Mouse (Mus musculus) adrenal gland, adult 8-10 months (tissue): ENCODE data around the gene Gm27029. TPM values are rescaled to one million over a fixed set of nuclear protein-coding genes. Genes with fewer than 3 reads are reported as not detected.
"Not testable (repeated sequence)": the region's sequence is repeated elsewhere in the genome, so short reads cannot be mapped to it uniquely, and the experiment has no call there.

Experiments used
- DNase-seq: peaks from one replicate; pipeline ENCODE4 v3.0.0; 2022
- microRNA-seq, 2 experiments: library from miRNA; unstranded; fragments of <30 nt; microRNA quantifications; one replicate each; pipeline ENCODE4 v1.2.0; 2022
- total RNA-seq, 4 experiments: library from RNA; stranded (reverse); gene quantifications; 2 replicates each; pipeline ENCODE4 v1.2.4; 2022

Gm27029 gene
- total RNA-seq, 4 experiments from 2014 or later: 1.7 to 8.4 (median 5.6) TPM

- DNase-seq: no peak
Measured at GRCm38 (mm10) chr11:101419610-101420009, 5.0 kb downstream of the Gm27029 start.

- DNase-seq: no peak
Measured at GRCm38 (mm10) chr11:101418991-101419390, 5.6 kb downstream of the Gm27029 start.

GRCm38 (mm10) chr11:101417101-101417855 is 7.3 kb downstream of the Gm27029 start, which contains the start of gene Aarsd1:
Aarsd1 (minus strand) TSS chr11:101417615.
- peak; percentile 68 for DNase-seq

GRCm38 (mm10) chr11:101416433-101417100 is 8.0 kb downstream of the Gm27029 start:
- no peak for DNase-seq

GRCm38 (mm10) chr11:101415306-101415705 is 9.3 kb downstream of the Gm27029 start:
- no peak for DNase-seq

GRCm38 (mm10) chr11:101395110-101395509 is 29.5 kb downstream of the Gm27029 start:
- DNase-seq: peak; percentile 53

GRCm38 (mm10) chr11:101381817-101382216 is 42.8 kb downstream of the Gm27029 start:
- no peak for DNase-seq

GRCm38 (mm10) chr11:101378926-101379325 is 45.7 kb downstream of the Gm27029 start:
- DNase-seq: no peak

- not testable (repeated sequence) for DNase-seq
Measured at GRCm38 (mm10) chr11:101378196-101378595, 46.4 kb downstream of the Gm27029 start.

GRCm38 (mm10) chr11:101374421-101374938 is 50.1 kb downstream of the Gm27029 start:
- DNase-seq: no peak

GRCm38 (mm10) chr11:101370141-101370540 is 54.5 kb downstream of the Gm27029 start:
- DNase-seq: no peak

- DNase-seq: peak; percentile 42
Measured at GRCm38 (mm10) chr11:101367326-101367935, 57.2 kb downstream of the Gm27029 start, which contains the start of gene G6pc. G6pc (plus strand) TSS chr11:101367561.

- no peak for DNase-seq
Measured at GRCm38 (mm10) chr11:101364531-101364931, 60.1 kb downstream of the Gm27029 start.

- no peak for DNase-seq
Measured at GRCm38 (mm10) chr11:101360651-101361113, 63.9 kb downstream of the Gm27029 start.

- peak; percentile 46 for DNase-seq
Measured at GRCm38 (mm10) chr11:101359776-101360175, 64.8 kb downstream of the Gm27029 start.

- DNase-seq: no peak
Measured at GRCm38 (mm10) chr11:101357505-101358182, 67.0 kb downstream of the Gm27029 start.

Small RNAs within 50 kb of the gene (microRNA-seq; reads per million reads assigned to microRNA genes)
- 0.84 to 1.1 reads per million in 2 experiments for gene Mir6929

Other genes with a start within 250 kb of the Gm27029 start
- gene Ccr10, start 249.4 kb downstream of the Gm27029 start, total RNA-seq: under 1 TPM; 0.15 to 0.70 (median 0.36) TPM
- 10 to 100 TPM; 39.9 to 59.3 (median 47.7) TPM for gene Ezh1, start 198.3 kb downstream of the Gm27029 start, total RNA-seq
- gene Ramp2, start 178.8 kb downstream of the Gm27029 start, total RNA-seq: 10 to 100 TPM; 26.3 to 56.5 (median 40.7) TPM
- gene Vps25, start 171.1 kb downstream of the Gm27029 start, total RNA-seq: 100 to 1,000 TPM; 109 to 120 (median 113) TPM
- 1 to 10 TPM; 2.8 to 6.7 (median 4.9) TPM for gene Wnk4, start 164.2 kb downstream of the Gm27029 start, total RNA-seq
- under 1 TPM; 0.40 to 0.62 (median 0.57) TPM for gene Cntd1, start 145.8 kb downstream of the Gm27029 start, total RNA-seq
- 10 to 100 TPM; 67.9 to 76.1 (median 74.4) TPM for gene Coa3, start 145.7 kb downstream of the Gm27029 start, total RNA-seq
- gene Becn1, start 122.5 kb downstream of the Gm27029 start, total RNA-seq: 100 to 1,000 TPM; 161 to 204 (median 178) TPM
- 100 to 1,000 TPM; 120 to 143 (median 125) TPM for gene Psme3, start 108.6 kb downstream of the Gm27029 start, total RNA-seq
- 1 to 10 TPM; 4.9 to 10.0 (median 6.8) TPM for gene Aoc2, start 99.7 kb downstream of the Gm27029 start, total RNA-seq
- 100 to 1,000 TPM in 1 of 4 experiments, 10 to 100 TPM in 3; 22.9 to 107 (median 42.7) TPM for gene Aoc3, start 94.2 kb downstream of the Gm27029 start, total RNA-seq
- gene G6pc, start 57.2 kb downstream of the Gm27029 start, total RNA-seq: 1 to 10 TPM; 2.7 to 5.1 (median 4.6) TPM
- gene Aarsd1, start 7.2 kb downstream of the Gm27029 start, total RNA-seq: 10 to 100 TPM; 33.7 to 41.1 (median 37.0) TPM
- 10 to 100 TPM; 31.4 to 37.4 (median 33.0) TPM for gene Rundc1, start 289 bp upstream of the Gm27029 start, total RNA-seq
- gene Ptges3l, start 537 bp upstream of the Gm27029 start, total RNA-seq: 1 to 10 TPM; 3.5 to 8.7 (median 6.0) TPM
- 10 to 100 TPM; 48.6 to 99.3 (median 63.5) TPM for gene Rpl27, start 17.5 kb upstream of the Gm27029 start, total RNA-seq
- gene Ifi35, start 23.6 kb upstream of the Gm27029 start, total RNA-seq: 10 to 100 TPM; 34.4 to 50.3 (median 46.5) TPM
- gene Rnd2, start 40.2 kb upstream of the Gm27029 start, total RNA-seq: 10 to 100 TPM in 3 of 4 experiments, 1 to 10 TPM in 1; 9.2 to 23.8 (median 16.2) TPM
- 100 to 1,000 TPM; 135 to 192 (median 171) TPM for gene Vat1, start 41.4 kb upstream of the Gm27029 start, total RNA-seq
- 1 to 10 TPM; 1.0 to 3.0 (median 1.3) TPM for gene Brca1, start 127.2 kb upstream of the Gm27029 start, total RNA-seq
- 100 to 1,000 TPM; 127 to 165 (median 149) TPM for gene Nbr1, start 127.4 kb upstream of the Gm27029 start, total RNA-seq
- gene Tmem106a, start 157.4 kb upstream of the Gm27029 start, total RNA-seq: 10 to 100 TPM; 12.6 to 23.8 (median 18.7) TPM
- not detected for gene Gm11634, start 174.5 kb upstream of the Gm27029 start, total RNA-seq
- 10 to 100 TPM; 30.5 to 45.6 (median 33.6) TPM for gene Rdm1, start 202.4 kb upstream of the Gm27029 start, total RNA-seq
- gene Arl4d, start 240.7 kb upstream of the Gm27029 start, total RNA-seq: 10 to 100 TPM; 12.5 to 22.1 (median 16.4) TPM